Mouse (Mus musculus): ENCODE data around the gene Wnt1. TPM values are rescaled to one million over a fixed set of nuclear protein-coding genes. Genes with fewer than 3 reads are reported as not detected.

The Wnt1 gene
- polyA plus RNA-seq, 1 experiment from 2014 or later, result 13.7 TPM

DNA sequence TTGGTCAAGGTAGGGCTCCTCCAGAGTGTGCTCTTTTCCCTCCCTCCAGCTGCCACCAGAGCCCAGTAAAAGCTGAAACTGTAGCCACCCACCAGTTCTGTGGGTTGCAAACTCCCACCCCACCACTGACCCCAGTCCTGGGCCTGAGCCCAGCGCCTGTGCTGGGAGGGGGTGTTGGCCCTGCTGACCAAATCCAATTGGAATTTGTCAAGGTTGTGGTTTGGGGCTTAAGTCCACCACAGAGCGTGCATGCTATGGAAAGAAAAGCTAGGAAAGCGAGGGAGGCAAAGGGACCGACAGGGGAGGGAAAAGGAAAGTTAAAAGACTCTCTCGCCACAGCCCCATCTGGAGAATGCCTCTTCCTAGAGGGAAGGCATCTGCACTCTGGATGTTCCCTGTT lies 21.4 kb upstream of the Wnt1 start:
- Histone ChIP-seq H3K4me1 (replicated peaks) (peaks cover 21% of the 10 kb centered on the region), H3K4me3 (no peak overlapping the region), H3K27ac (no peak overlapping the region), H3K27me3 (ENCODE audit: insufficient read depth, poor library complexity, severe bottlenecking) (peaks cover 92% of the 10 kb centered on the region), H3K9me3 (no peaks in the 10 kb centered on the region), H3K36me3 (no peaks in the 10 kb centered on the region)
- no peak for DNase-seq (ENCODE audit: low spot score)
- 25% methylated on average over 5 of the region's 5 CpGs for WGBS

DNA sequence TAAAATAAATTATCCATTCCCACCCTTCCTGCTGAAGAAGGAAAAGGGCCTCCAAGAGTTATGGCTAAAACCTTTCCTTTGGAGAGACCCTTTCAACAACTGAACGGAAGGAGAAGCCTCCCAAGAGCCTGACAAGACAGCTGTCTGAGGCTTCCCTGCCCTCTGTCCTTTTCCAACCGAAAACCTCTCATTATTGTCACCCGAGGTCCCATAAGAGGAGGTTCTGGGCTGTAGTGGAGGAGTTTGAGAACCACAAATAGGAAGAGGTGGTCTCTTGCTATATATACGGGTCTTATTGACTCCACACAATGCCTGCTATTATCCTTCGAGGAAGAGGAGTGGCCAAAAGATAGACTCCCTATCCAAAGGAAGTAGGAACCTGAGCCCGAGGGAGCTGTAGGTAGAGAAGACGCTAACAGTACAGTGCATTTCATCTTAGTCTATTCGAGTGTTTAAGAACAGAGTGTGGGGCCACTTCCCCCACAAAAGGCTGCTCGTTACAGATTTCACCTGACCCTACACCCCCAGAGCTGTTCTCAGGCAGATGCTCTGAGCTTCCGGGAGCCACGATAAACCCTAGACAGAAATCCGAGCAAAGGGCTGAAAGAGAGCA lies 17.7 kb upstream of the Wnt1 start:
- Histone ChIP-seq H3K4me3 (peak overlapping the region; percentile 39), H3K9me3 (no peaks in the 10 kb centered on the region), H3K4me1 (replicated peaks) (peaks cover 32% of the 10 kb centered on the region), H3K27me3 (ENCODE audit: insufficient read depth, poor library complexity, severe bottlenecking) (peaks cover 99% of the 10 kb centered on the region), H3K27ac (no peak overlapping the region), H3K36me3 (no peaks in the 10 kb centered on the region)
- 6% methylated on average over 12 of the region's 12 CpGs for WGBS
- no peak for DNase-seq (ENCODE audit: low spot score)

DNA sequence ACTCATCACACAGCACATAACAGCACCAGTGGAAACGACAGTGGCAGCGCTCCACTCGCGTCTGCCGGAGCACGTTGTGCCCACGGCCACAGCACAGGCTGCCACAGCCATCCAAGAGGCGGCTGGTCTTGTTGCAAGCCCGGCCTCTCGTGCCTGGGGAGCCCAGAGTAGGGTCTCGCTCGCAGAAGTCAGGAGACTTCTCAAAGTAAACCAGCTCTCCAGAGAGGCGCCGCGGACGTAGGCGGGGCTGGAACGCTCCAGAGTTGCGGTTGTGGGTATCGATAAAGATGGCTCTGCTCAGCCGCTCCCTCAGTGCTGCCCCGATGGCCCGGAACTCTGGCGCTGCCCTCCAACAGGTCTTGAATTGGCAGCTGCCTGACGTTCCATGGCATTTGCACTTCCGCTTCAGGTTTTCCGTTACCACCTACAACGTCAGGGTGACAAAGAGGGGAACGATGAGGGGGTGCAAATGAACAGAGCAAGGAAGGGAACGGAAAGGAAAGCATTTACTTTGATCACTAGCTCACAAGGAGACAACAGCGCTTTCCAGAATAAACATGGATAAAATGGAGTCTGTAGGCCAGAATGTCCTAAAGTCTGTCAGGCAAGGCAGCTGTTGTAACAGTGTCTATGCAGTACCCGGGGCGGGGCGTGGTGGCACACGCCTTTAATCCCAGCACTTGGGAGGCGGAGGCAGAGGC lies 17.0 kb upstream of the Wnt1 start:
- H3K4me1 ChIP-seq (replicated peaks), result peaks cover 39% of the 10 kb centered on the region
- peaks cover 100% of the 10 kb centered on the region for H3K27me3 ChIP-seq (ENCODE audit: insufficient read depth, poor library complexity, severe bottlenecking)
- peak; percentile 51 for DNase-seq (ENCODE audit: low spot score)
- no peak overlapping the region for H3K27ac ChIP-seq
- H3K9me3 ChIP-seq, result no peaks in the 10 kb centered on the region
- H3K4me3 ChIP-seq, result peak overlapping the region; percentile 39
- 3% methylated on average over 36 of the region's 36 CpGs for WGBS
- no peaks in the 10 kb centered on the region for H3K36me3 ChIP-seq

DNA sequence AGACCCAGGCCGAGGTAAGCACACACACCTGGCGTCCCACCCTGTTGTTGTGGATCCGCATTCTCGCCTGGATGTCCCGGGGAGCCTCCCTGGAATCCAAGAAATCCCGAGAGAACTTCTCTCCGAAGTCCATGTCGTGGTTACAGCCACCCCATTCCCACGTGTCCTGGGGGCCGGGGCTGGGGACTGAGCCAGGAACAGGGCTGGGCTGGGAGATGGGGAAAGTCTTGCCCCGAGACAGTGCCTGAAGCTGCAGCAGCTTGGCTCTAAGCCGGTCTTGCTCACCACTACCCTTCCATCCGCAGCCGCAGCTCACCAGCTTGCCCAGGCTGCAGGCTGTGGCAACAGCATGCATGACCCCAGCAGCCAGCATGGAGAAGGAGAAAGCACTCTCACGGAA lies 15.6 kb upstream of the Wnt1 start:
- 4% methylated on average over 15 of the region's 15 CpGs for WGBS
- Histone ChIP-seq H3K36me3 (no peaks in the 10 kb centered on the region), H3K27me3 (ENCODE audit: insufficient read depth, poor library complexity, severe bottlenecking) (peaks cover 100% of the 10 kb centered on the region), H3K4me1 (replicated peaks) (peaks cover 52% of the 10 kb centered on the region), H3K4me3 (no peak overlapping the region), H3K27ac (no peak overlapping the region), H3K9me3 (no peaks in the 10 kb centered on the region)
- peak; percentile 14 for DNase-seq (ENCODE audit: low spot score)

DNA sequence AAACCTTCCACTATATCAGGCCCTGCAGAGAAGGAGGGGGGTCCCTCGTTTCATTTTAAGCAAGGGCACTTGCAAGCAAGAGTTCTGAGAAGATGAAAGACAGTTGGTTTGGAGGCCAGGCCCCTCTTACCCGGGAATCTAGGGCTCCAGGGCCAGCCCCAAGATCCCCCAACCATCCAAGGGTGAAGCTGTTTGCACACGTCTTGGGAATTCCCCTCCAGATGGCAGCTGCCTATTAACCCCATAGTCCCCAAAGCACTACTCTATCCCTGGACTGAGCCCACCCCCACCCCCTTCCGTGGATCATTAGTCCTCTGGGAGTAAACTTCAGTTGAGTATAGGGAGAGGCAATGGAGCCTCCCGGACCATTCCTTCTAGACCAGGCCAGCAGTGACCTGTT lies 14.1 kb upstream of the Wnt1 start:
- Histone ChIP-seq H3K4me1 (replicated peaks) (peaks cover 58% of the 10 kb centered on the region), H3K4me3 (no peak overlapping the region), H3K27ac (no peak overlapping the region), H3K36me3 (no peaks in the 10 kb centered on the region), H3K9me3 (peaks cover 3% of the 10 kb centered on the region; the same call in 1 of the 2 replicates), H3K27me3 (ENCODE audit: insufficient read depth, poor library complexity, severe bottlenecking) (peaks cover 100% of the 10 kb centered on the region)
- DNase-seq (ENCODE audit: low spot score), result no peak
- WGBS, result 2% methylated on average over 5 of the region's 5 CpGs

DNA sequence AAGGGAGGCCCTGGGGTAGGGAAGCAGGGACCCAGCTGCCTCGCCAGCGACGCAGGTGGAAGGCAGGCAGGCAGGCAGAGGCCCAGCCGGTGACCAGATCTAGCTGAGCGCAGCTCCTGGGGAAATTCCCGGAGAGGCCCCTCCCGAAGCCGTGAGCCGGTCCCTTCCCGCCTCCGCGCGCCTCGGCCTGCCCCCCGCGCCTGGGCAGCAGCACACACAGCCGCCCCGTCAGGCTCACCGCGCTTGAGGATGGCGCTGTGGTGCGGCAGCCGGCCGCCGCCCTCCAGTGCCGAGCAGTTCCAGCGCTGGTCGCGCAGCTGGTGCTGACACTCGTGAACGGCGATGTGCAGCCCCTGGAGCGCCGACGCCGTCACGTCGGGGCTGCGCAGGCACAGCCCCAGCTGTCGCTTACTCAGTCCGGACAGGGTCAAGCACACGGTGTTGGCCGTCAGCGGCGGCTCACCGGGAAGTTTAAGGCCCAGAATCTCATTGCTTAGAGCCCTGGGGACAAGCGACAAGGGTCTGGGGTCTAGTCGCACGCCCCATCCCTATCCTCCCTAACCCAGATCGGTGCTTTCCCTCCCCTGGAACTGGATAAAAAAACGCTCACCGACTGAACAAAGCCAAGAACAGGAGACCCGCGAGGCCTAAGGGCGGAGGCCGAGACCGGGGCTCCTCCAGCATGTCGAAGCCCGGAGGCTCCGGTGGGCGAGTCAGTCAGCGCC lies 13.2 kb upstream of the Wnt1 start:
- peaks cover 62% of the 10 kb centered on the region for H3K4me1 ChIP-seq (replicated peaks)
- WGBS, result under 1% methylated on average over 62 of the region's 62 CpGs
- H3K9me3 ChIP-seq, result peaks cover 3% of the 10 kb centered on the region; the same call in 1 of the 2 replicates
- peak; percentile 64 for DNase-seq (ENCODE audit: low spot score)
- peak overlapping the region; percentile 38 for H3K4me3 ChIP-seq
- peak overlapping the region; percentile 43; the same call in 1 of the 2 replicates for H3K27ac ChIP-seq
- H3K27me3 ChIP-seq (ENCODE audit: insufficient read depth, poor library complexity, severe bottlenecking), result peaks cover 100% of the 10 kb centered on the region
- no peaks in the 10 kb centered on the region for H3K36me3 ChIP-seq

DNA sequence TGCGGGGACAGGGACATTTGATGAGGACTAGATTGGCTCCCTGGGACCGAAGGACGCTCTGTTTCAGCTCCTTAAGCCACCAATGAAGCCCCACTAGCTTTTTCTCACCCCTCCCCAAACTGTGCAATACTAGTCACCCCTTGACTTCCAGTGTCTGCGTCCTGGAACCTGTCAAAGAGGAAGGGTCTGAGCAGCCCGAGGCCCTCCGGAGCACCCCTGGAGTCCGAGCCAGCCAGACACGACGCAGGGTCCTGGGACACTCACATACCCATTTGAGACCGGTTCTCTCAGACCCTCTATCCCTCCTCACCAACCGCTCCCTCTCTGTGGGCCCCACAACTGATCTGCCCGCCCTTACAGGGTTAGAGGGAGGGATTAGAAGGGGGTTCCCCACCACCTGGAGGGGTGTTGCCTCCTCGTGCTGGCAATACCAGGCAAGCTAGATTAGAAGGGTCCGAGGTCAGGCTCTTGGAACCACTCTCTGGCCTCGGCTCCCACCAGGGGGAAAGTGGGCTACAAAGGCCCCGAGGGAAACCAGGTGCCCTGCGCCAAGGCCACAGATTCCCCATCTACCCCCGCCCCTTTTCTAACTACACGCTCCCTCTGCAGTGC lies 12.5 kb upstream of the Wnt1 start:
- 2% methylated on average over 19 of the region's 19 CpGs for WGBS
- Histone ChIP-seq H3K4me1 (replicated peaks) (peaks cover 59% of the 10 kb centered on the region), H3K9me3 (peaks cover 3% of the 10 kb centered on the region; the same call in 1 of the 2 replicates), H3K27me3 (ENCODE audit: insufficient read depth, poor library complexity, severe bottlenecking) (peaks cover 100% of the 10 kb centered on the region), H3K36me3 (no peaks in the 10 kb centered on the region), H3K27ac (no peak overlapping the region), H3K4me3 (peak overlapping the region; percentile 38)
- peak; percentile 33 for DNase-seq (ENCODE audit: low spot score)

DNA sequence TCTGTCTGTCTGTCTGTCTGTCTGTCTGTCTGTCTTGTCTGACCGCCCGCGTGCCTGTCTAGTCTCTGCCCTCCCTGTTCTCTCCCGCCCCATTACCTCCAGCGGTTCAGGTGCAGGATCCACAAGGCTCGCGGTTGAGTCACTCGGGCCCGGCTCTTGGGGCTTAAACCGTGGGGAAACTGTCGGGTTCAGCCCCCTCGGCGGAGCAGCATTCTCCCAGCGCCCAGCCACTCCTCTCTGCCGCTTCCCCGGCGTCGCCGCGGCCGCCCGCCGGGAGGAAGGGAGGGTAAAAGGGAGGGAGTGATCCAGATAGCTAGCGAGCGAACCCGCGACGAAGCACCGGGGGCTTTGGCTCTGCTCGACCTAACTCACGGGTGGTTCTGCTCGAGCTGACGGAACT lies 11.9 kb upstream of the Wnt1 start, which contains the start of gene Wnt10b:
Gene Wnt10b (minus strand): TSS at position 389 of the 400 bp plus-strand sequence.
- peak within 1 kb of the TSS; percentile 38 for H3K4me3 ChIP-seq
- H3K4me1 ChIP-seq (replicated peaks), result peaks cover 52% of the 10 kb centered on the region
- peaks cover 3% of the 10 kb centered on the region; the same call in 1 of the 2 replicates for H3K9me3 ChIP-seq
- under 1% methylated on average over 33 of the region's 33 CpGs for WGBS
- peaks cover 100% of the 10 kb centered on the region for H3K27me3 ChIP-seq (ENCODE audit: insufficient read depth, poor library complexity, severe bottlenecking)
- H3K36me3 ChIP-seq, result no peaks in the 10 kb centered on the region
- DNase-seq (ENCODE audit: low spot score), result no peak
- no peak within 1 kb of the TSS for H3K27ac ChIP-seq

DNA sequence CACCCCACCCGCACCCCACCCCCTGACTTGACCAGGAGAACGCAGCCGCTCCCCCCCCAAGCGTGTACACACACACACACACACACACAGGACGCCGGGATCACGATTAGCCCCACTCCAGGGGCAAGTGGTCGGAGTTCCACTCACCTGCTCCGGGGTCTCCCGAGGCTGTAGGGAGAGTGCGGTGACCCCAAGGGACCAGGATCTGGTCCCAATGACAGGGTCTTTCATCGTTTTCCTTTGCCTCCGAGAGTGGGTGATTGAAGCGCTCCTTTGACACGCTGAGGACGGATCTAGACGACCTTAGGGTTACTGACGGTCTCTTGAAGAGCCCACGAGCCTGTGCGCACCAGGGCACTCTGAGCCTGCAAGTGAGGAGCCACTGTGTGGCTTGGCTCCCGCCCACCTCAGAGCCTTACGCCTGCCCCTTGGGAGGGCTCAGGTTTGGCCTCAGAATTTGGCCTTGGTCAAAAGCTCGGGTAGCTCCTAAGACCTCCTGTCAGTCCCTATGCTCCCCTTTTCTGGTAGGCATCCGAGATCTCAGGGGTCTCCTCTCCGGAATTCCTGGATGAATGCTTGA lies 11.4 kb upstream of the Wnt1 start:
- H3K36me3 ChIP-seq, result no peaks in the 10 kb centered on the region
- peak overlapping the region; percentile 38 for H3K4me3 ChIP-seq
- WGBS, result under 1% methylated on average over 25 of the region's 25 CpGs
- peaks cover 49% of the 10 kb centered on the region for H3K4me1 ChIP-seq (replicated peaks)
- peak; percentile 37 for DNase-seq (ENCODE audit: low spot score)
- H3K27ac ChIP-seq, result no peak overlapping the region
- H3K9me3 ChIP-seq, result peaks cover 3% of the 10 kb centered on the region; the same call in 1 of the 2 replicates
- peaks cover 100% of the 10 kb centered on the region for H3K27me3 ChIP-seq (ENCODE audit: insufficient read depth, poor library complexity, severe bottlenecking)

DNA sequence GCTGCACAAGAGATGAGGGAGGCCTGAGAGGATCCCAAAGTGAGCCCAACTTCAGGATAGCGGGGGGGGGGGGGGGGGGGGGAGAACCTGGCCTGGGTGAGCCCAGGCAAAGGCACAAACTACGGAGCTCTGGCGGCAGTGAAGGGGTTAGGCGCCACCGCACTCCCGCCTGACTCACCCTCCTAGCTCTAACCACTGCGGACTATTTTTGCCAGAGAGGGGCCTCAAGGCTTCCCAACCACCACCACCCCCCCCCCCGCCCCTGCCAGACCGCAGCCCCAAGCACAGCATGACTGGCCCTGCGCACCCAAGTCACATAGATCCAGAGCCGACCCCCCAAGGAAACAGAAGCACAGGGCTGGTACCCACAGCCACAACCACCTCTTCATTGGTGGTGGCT lies 10.9 kb upstream of the Wnt1 start:
- no peak for DNase-seq (ENCODE audit: low spot score)
- Histone ChIP-seq H3K36me3 (no peaks in the 10 kb centered on the region), H3K4me1 (replicated peaks) (peaks cover 49% of the 10 kb centered on the region), H3K4me3 (no peak overlapping the region), H3K9me3 (peaks cover 3% of the 10 kb centered on the region; the same call in 1 of the 2 replicates), H3K27me3 (ENCODE audit: insufficient read depth, poor library complexity, severe bottlenecking) (peaks cover 96% of the 10 kb centered on the region), H3K27ac (no peak overlapping the region)
- under 1% methylated on average over 11 of the region's 11 CpGs for WGBS

DNA sequence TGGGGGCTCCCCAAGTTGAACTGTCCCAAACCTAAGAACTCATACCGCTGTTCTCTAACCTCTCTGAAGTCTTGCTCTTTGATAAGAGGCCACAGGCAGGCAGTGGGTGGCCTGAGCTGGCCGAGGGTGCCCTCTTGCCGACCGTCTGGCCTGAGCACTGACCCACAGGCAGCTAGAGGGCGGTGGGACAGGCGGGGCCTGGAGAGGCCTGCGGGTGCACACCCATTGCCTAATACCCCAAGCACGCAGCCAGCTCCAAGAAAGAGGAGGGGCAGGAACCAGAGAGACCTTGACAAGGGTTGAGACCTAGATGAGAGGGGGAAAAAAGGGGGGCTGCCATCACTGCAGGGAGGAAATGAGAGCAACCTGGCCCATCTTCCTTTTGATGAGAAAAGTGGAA lies 9.6 kb upstream of the Wnt1 start:
- H3K9me3 ChIP-seq, result peaks cover 3% of the 10 kb centered on the region; the same call in 1 of the 2 replicates
- H3K4me1 ChIP-seq (replicated peaks), result peaks cover 46% of the 10 kb centered on the region
- H3K27me3 ChIP-seq (ENCODE audit: insufficient read depth, poor library complexity, severe bottlenecking), result peaks cover 96% of the 10 kb centered on the region
- no peak for DNase-seq (ENCODE audit: low spot score)
- 1% methylated on average over 8 of the region's 8 CpGs for WGBS
- H3K27ac ChIP-seq, result no peak overlapping the region
- no peak overlapping the region for H3K4me3 ChIP-seq
- H3K36me3 ChIP-seq, result no peaks in the 10 kb centered on the region

DNA sequence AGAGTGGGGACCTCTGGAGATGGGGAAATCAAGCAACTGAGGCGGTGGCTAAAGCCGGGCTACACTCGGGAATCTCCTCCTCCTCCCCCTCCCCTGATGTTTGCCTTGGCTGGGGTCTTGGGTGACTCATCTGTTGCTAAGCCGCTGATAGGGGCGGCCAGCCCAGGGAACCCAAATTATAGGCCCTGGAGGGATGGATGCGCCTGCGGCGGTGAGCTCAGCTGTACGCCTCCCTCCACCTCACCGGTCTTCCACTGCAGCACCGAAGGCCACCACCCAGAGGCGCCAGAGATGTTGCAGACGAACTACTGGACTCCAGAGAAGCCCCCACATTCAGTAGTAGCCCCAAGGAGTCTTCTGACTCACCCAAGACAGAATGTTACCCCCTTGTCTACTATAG lies 9.1 kb upstream of the Wnt1 start:
- Histone ChIP-seq H3K4me1 (replicated peaks) (peaks cover 44% of the 10 kb centered on the region), H3K27ac (no peak overlapping the region), H3K27me3 (ENCODE audit: insufficient read depth, poor library complexity, severe bottlenecking) (peaks cover 96% of the 10 kb centered on the region), H3K4me3 (no peak overlapping the region), H3K9me3 (peaks cover 4% of the 10 kb centered on the region), H3K36me3 (no peaks in the 10 kb centered on the region)
- peak; percentile 40 for DNase-seq (ENCODE audit: low spot score)
- 3% methylated on average over 13 of the region's 13 CpGs for WGBS
